Mouse (Mus musculus) T-helper 1 cell (primary cell): ENCODE measurements around the gene Ankub1.

Experiments used
- in situ Hi-C: fragments of 300-600 bp; cut with MboI, MseI; formaldehyde crosslinking; loops from one replicate; pipeline ENCODE4 v1.15.1; 2025; ENCODE audit warnings: high pct_unique_total_duplicates

Ankub1 gene

GRCm38 (mm10) chr3:57692719-57693118 is at the start of gene Ankub1:
Ankub1 (minus strand) TSS chr3:57692799.
- in situ Hi-C loops: no loop called here

- in situ Hi-C loops: loop anchor here (10.0 kb wide), 1 partner anchor 105 kb away; the partner anchor contains the start of gene Pfn2
Measured at GRCm38 (mm10) chr3:57739830-57740229, 47.2 kb upstream of the Ankub1 start.

- in situ Hi-C loops: no loop called here
Measured at GRCm38 (mm10) chr3:57736419-57737095, 44.0 kb upstream of the Ankub1 start.

- in situ Hi-C loops: no loop called here
Measured at GRCm38 (mm10) chr3:57735511-57736370, 43.1 kb upstream of the Ankub1 start, which contains the start of gene Rnf13. Rnf13 (plus strand) TSS chr3:57736062.

GRCm38 (mm10) chr3:57732206-57732915 is 39.8 kb upstream of the Ankub1 start:
- in situ Hi-C loops: loop anchor here (5.0 kb wide), 1 partner anchor 80 kb away; the partner anchor contains the start of gene Commd2

GRCm38 (mm10) chr3:57714151-57714550 is 21.6 kb upstream of the Ankub1 start:
- in situ Hi-C loops: no loop called here

- in situ Hi-C loops: no loop called here
Measured at GRCm38 (mm10) chr3:57696779-57697178, 4.2 kb upstream of the Ankub1 start.

- in situ Hi-C loops: no loop called here
Measured at GRCm38 (mm10) chr3:57696249-57696648, 3.6 kb upstream of the Ankub1 start.

- in situ Hi-C loops: no loop called here
Measured at GRCm38 (mm10) chr3:57691772-57692171, 827 bp downstream of the Ankub1 start.

- in situ Hi-C loops: no loop called here
Measured at GRCm38 (mm10) chr3:57677786-57678185, 14.8 kb downstream of the Ankub1 start.

- in situ Hi-C loops: no loop called here
Measured at GRCm38 (mm10) chr3:57674075-57674474, 18.5 kb downstream of the Ankub1 start.

- in situ Hi-C loops: no loop called here
Measured at GRCm38 (mm10) chr3:57673586-57673985, 19.0 kb downstream of the Ankub1 start.

GRCm38 (mm10) chr3:57667054-57667723 is 25.4 kb downstream of the Ankub1 start:
- in situ Hi-C loops: loop anchor here (10.0 kb wide), 1 partner anchor 458 kb away; no protein-coding TSS in a partner anchor

- in situ Hi-C loops: loop anchor here (10.0 kb wide), 1 partner anchor 459 kb away; no protein-coding TSS in a partner anchor
Measured at GRCm38 (mm10) chr3:57665880-57666279, 26.7 kb downstream of the Ankub1 start.

- in situ Hi-C loops: loop anchor here (10.0 kb wide), 1 partner anchor 460 kb away; no protein-coding TSS in a partner anchor
Measured at GRCm38 (mm10) chr3:57664682-57665081, 27.9 kb downstream of the Ankub1 start.

GRCm38 (mm10) chr3:57663731-57664130 is 28.9 kb downstream of the Ankub1 start:
- in situ Hi-C loops: loop anchor here (10.0 kb wide), 1 partner anchor 461 kb away; no protein-coding TSS in a partner anchor

GRCm38 (mm10) chr3:57658608-57659007 is 34.0 kb downstream of the Ankub1 start:
- in situ Hi-C loops: no loop called here

GRCm38 (mm10) chr3:57653646-57654045 is 39.0 kb downstream of the Ankub1 start:
- in situ Hi-C loops: loop anchor here (5.0 kb wide), 1 partner anchor 79 kb away; no protein-coding TSS in a partner anchor

- in situ Hi-C loops: loop anchor here (5.0 kb wide), 1 partner anchor 80 kb away; no protein-coding TSS in a partner anchor
Measured at GRCm38 (mm10) chr3:57652485-57652884, 40.1 kb downstream of the Ankub1 start.

GRCm38 (mm10) chr3:57651865-57652259 is 40.7 kb downstream of the Ankub1 start:
- in situ Hi-C loops: loop anchor here (5.0 kb wide), 1 partner anchor 80 kb away; no protein-coding TSS in a partner anchor
